Mouse (Mus musculus): Measurements from ENCODE around the gene Smim23. TPM values are rescaled to one million over a fixed set of nuclear protein-coding genes. Genes with fewer than 3 reads are reported as not detected.

Gene Smim23
- total RNA-seq (2014; rRNA removed) = not detected in 2 replicates
- not detected in 2 replicates for polyA plus RNA-seq (2015; fragmentation: Nextera tagmentation; extraction: Ambion mirVana)

DNA sequence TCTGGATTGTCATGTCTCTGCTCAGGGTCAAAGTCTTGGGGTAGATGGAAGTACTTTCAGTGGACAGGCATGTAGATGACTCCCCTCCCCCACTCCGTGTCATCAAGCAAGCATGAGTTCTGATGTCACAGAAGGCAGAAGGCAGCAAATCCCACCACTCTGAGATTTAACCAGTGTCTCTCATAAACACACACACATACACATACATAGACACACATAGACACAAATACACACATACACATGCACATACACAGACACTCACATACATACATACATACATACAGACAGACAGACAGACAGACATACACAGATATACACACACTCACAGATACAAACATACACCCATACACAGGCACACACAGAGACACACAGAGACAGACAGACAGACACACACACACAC, at the start of gene Smim23:
Gene Smim23, minus strand, starts transcription at position 101 of the 400 bp plus-strand sequence.
- H3K27ac ChIP-seq = no peak within 1 kb of the TSS
- H3K4me2 ChIP-seq (ENCODE audit: low read depth, low read length) = no peak within 1 kb of the TSS
- DNase-seq (ENCODE audit: low spot score) (no peak), ATAC-seq (no peak)
- no peaks in the 10 kb centered on the region for H3K27me3 ChIP-seq (ENCODE audit: insufficient read depth, low read length)
- WGBS = 94% methylated on average over 1 of the region's 1 CpGs
- no peaks in the 10 kb centered on the region for H3K36me3 ChIP-seq (ENCODE audit: insufficient read depth, low read length)
- no peak for TF ChIP-seq CTCF (IDR thresholded peaks at IDR 0.05; ENCODE audit: low read depth)
- no peaks in the 10 kb centered on the region for H3K9me3 ChIP-seq (ENCODE audit: low read length)
- H3K9ac ChIP-seq (replicated peaks; ENCODE audit: low read length) = no peak within 1 kb of the TSS
- H3K4me3 ChIP-seq (ENCODE audit: low read length) = no peak within 1 kb of the TSS
- H3K4me1 ChIP-seq (ENCODE audit: insufficient read depth, low read length) = no peaks in the 10 kb centered on the region

DNA sequence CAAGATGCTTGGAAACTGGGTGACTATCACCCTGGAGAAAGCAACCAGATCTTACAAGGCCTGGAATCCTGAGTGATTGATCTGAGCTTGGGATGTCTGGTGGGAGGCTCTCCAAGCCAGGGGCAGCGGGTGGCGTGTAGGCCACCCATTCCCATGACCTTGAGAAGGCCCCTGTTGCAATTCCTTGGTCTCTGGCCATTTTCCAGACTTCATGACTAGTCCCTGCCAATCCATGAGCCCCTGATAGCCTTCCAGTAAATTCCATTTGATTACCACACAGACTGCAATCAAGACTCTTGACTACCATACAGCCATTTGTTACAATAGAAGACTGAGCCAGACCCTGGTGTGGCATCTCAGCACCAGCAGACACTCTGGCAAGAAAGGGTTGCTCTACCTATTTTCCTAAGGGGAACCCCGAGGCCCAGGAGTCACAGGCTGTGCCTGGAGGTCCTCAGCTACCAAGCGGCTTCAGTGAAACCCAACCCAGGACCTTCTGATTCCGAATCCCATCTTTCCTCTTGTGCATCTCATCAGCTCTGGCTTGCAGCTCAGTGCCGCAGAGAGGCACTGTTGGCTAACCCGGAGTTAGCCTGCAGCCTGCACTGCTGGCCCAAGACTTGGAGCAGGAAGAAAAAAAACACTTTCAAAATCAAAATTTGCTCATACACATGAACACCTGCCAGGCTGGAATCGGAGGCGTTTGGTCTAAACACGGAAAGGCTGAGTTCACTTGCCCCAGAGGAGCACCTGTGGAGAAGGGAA, 44.4 kb upstream of the Smim23 start:
- Histone ChIP-seq H3K4me2 (ENCODE audit: low read depth, low read length) (no peak overlapping the region), H3K27me3 (ENCODE audit: insufficient read depth, low read length) (no peaks in the 10 kb centered on the region), H3K4me1 (ENCODE audit: insufficient read depth, low read length) (0 out of 2 replicates have a peak, but pooled peaks cover 6% of the 10 kb centered on the region), H3K9ac (replicated peaks; ENCODE audit: low read length) (no peak overlapping the region), H3K4me3 (ENCODE audit: low read length) (no peak overlapping the region), H3K27ac (no peak overlapping the region), H3K9me3 (ENCODE audit: low read length) (no peaks in the 10 kb centered on the region), H3K36me3 (ENCODE audit: insufficient read depth, low read length) (no peaks in the 10 kb centered on the region)
- no peak for TF ChIP-seq CTCF (IDR thresholded peaks at IDR 0.05; ENCODE audit: low read depth)
- WGBS = 75% methylated on average over 10 of the region's 10 CpGs
- DNase-seq (ENCODE audit: low spot score) = no peak
- no peak for ATAC-seq

DNA sequence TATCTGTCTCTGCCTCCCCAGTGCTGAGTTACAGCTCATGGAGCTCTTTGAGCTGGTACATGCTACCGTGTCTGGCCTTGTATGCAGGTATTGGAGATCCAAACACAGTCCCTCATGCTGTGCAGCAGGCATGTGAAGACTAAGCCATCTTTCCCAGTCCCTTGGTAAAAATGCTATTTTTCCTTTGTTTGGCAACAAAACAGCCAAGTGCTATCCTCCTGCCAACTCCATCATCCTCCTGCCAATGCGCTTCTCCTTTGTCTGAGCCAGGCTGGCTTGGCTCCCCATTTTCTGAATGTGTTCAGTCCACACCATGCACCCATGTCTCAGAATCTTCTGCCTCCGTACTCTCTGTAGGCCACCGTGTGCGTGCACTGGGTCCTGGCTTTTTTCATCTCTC, 40.2 kb upstream of the Smim23 start:
- no peak overlapping the region for H3K4me3 ChIP-seq (ENCODE audit: low read length)
- ATAC-seq = no peak
- no peaks in the 10 kb centered on the region for H3K36me3 ChIP-seq (ENCODE audit: insufficient read depth, low read length)
- no peak overlapping the region for H3K4me2 ChIP-seq (ENCODE audit: low read depth, low read length)
- 73% methylated on average over 5 of the region's 5 CpGs for WGBS
- H3K27ac ChIP-seq = no peak overlapping the region
- 0 out of 2 replicates have a peak, but pooled peaks cover 6% of the 10 kb centered on the region for H3K4me1 ChIP-seq (ENCODE audit: insufficient read depth, low read length)
- no peaks in the 10 kb centered on the region for H3K9me3 ChIP-seq (ENCODE audit: low read length)
- peak; percentile 32 for DNase-seq (ENCODE audit: low spot score)
- H3K9ac ChIP-seq (replicated peaks; ENCODE audit: low read length) = no peak overlapping the region
- no peaks in the 10 kb centered on the region for H3K27me3 ChIP-seq (ENCODE audit: insufficient read depth, low read length)
- TF ChIP-seq CTCF (IDR thresholded peaks at IDR 0.05; ENCODE audit: low read depth) = no peak

DNA sequence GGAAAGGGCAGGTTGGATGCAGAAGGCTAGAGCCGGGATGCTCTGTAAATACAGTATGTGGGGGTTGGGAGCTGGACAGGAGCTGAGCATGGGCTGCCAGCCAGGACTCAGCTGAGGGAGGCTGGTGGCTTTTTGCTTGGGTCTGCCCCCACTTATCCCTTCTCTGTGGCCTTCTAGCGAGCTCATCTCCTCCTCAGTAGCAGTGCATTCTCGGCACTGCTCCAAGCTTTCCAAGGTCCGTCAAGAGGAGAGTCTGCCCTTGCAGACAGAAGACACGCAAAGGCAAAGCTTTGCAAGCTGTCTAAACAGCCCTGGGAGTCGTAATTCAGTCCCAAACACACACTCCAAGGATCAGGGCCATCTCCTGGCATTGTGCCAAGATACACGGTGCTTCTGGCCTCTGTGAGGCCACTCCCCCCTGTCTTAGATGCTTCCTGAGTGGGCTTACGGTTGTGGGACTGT, 33.0 kb upstream of the Smim23 start:
- Histone ChIP-seq H3K36me3 (ENCODE audit: insufficient read depth, low read length) (no peaks in the 10 kb centered on the region), H3K9me3 (ENCODE audit: low read length) (no peaks in the 10 kb centered on the region), H3K4me3 (ENCODE audit: low read length) (no peak overlapping the region), H3K27me3 (ENCODE audit: insufficient read depth, low read length) (no peaks in the 10 kb centered on the region), H3K27ac (0 out of 2 replicates have a peak overlapping the region, but pooled peaks have one; percentile 8), H3K4me1 (ENCODE audit: insufficient read depth, low read length) (peaks cover 5% of the 10 kb centered on the region; the same call in 1 of the 2 replicates), H3K4me2 (ENCODE audit: low read depth, low read length) (no peak overlapping the region), H3K9ac (replicated peaks; ENCODE audit: low read length) (no peak overlapping the region)
- ATAC-seq (peak; percentile 65), DNase-seq (ENCODE audit: low spot score) (peak; percentile 58)
- no peak for TF ChIP-seq CTCF (IDR thresholded peaks at IDR 0.05; ENCODE audit: low read depth)
- 19% methylated on average over 8 of the region's 8 CpGs for WGBS

DNA sequence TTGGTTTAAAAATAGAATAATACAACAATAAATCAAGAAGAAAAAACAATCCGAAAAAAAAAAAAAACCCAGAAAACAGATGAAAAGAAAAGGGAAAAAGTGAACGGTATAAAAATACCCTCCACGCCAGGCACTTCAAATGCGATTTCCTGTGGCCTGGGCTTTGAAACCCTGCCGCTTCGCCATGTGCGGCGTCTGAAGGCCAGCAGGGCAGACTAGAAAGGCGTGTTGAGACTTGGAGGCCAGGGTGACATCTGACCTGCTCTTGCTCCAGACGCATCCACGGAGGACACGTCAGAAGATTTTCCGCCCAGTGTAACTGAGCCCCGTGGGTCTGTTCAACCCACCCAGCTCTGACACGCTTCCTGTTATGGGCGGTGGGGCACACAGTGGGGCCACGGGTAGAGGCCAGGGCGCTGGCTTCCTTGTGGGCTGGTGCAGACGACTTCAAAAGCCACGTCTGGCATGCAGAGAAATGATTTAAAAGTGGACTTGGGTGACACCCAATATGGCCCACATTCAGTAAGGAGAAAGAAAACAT, 22.3 kb upstream of the Smim23 start:
- WGBS = 72% methylated on average over 20 of the region's 20 CpGs
- Histone ChIP-seq H3K36me3 (ENCODE audit: insufficient read depth, low read length) (no peaks in the 10 kb centered on the region), H3K4me1 (ENCODE audit: insufficient read depth, low read length) (no peaks in the 10 kb centered on the region), H3K9me3 (ENCODE audit: low read length) (no peaks in the 10 kb centered on the region), H3K9ac (replicated peaks; ENCODE audit: low read length) (no peak overlapping the region), H3K4me3 (ENCODE audit: low read length) (no peak overlapping the region), H3K27me3 (ENCODE audit: insufficient read depth, low read length) (no peaks in the 10 kb centered on the region), H3K27ac (no peak overlapping the region), H3K4me2 (ENCODE audit: low read depth, low read length) (no peak overlapping the region)
- DNase-seq (ENCODE audit: low spot score) (no peak), ATAC-seq (no peak)
- TF ChIP-seq CTCF (IDR thresholded peaks at IDR 0.05; ENCODE audit: low read depth) = no peak

DNA sequence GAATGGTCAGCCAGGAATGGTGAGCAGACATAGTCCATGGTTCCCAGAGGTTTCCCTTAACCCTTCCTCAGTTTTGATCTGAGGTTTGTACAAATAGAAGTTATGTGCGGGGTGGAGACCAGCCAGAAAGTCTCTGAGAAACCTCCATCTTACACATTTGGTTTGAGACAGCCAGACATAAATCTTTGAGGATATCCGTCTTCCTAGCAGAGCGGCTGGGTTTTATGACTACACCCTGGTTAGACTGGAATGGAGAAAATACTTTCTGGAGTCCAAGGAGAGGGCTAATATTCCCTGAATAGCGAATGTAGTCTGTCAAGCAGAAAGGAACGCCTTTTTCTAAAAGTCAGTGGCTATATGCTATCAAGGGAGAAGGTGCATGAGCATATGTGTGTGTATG, 16.8 kb upstream of the Smim23 start:
- no peak overlapping the region for H3K9ac ChIP-seq (replicated peaks; ENCODE audit: low read length)
- H3K27ac ChIP-seq = no peak overlapping the region
- H3K4me1 ChIP-seq (ENCODE audit: insufficient read depth, low read length) = no peaks in the 10 kb centered on the region
- ATAC-seq (no peak), DNase-seq (ENCODE audit: low spot score) (no peak)
- no peaks in the 10 kb centered on the region for H3K36me3 ChIP-seq (ENCODE audit: insufficient read depth, low read length)
- no peak overlapping the region for H3K4me3 ChIP-seq (ENCODE audit: low read length)
- H3K4me2 ChIP-seq (ENCODE audit: low read depth, low read length) = no peak overlapping the region
- no peak for TF ChIP-seq CTCF (IDR thresholded peaks at IDR 0.05; ENCODE audit: low read depth)
- 92% methylated on average over 5 of the region's 5 CpGs for WGBS
- no peaks in the 10 kb centered on the region for H3K9me3 ChIP-seq (ENCODE audit: low read length)
- H3K27me3 ChIP-seq (ENCODE audit: insufficient read depth, low read length) = no peaks in the 10 kb centered on the region

DNA sequence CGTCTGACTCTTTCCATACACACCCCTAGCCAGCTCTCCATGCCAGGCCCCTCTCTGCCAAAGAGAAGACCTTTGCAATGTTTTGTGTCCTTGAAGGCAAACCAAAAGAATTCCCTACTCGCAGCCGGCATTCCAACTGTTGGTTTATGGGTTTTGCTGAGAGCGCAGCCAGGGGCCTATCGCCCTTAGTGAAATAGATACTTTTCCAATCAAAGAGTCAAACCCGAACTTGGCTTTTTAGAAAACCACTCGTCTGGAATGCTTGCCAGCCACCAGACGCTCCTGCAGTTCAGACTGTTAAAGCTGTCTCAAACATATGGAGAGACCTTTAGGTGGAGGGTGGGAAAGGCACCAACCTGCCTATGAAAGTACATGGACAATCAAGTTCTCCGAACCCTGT, 15.9 kb upstream of the Smim23 start:
- Histone ChIP-seq H3K4me1 (ENCODE audit: insufficient read depth, low read length) (no peaks in the 10 kb centered on the region), H3K4me3 (ENCODE audit: low read length) (no peak overlapping the region), H3K27me3 (ENCODE audit: insufficient read depth, low read length) (no peaks in the 10 kb centered on the region), H3K9me3 (ENCODE audit: low read length) (no peaks in the 10 kb centered on the region), H3K27ac (no peak overlapping the region), H3K4me2 (ENCODE audit: low read depth, low read length) (no peak overlapping the region), H3K36me3 (ENCODE audit: insufficient read depth, low read length) (no peaks in the 10 kb centered on the region), H3K9ac (replicated peaks; ENCODE audit: low read length) (no peak overlapping the region)
- no peak for TF ChIP-seq CTCF (IDR thresholded peaks at IDR 0.05; ENCODE audit: low read depth)
- no peak for ATAC-seq
- DNase-seq (ENCODE audit: low spot score) = no peak
- 80% methylated on average over 9 of the region's 9 CpGs for WGBS

Measured in hindbrain, postnatal 0 days (tissue).